Mouse (Mus musculus) bone marrow macrophage, adult 2 months (primary cell): ENCODE results near the gene Tpd52l2. TPM values are rescaled to one million over a fixed set of nuclear protein-coding genes. Genes with fewer than 3 reads are reported as not detected.

Experiments
- H3K27ac ChIP-seq: 2 replicates; pipeline ENCODE4 v1.5.1; 2012; ENCODE audit warnings: low read depth, low read length; ENCODE audit not compliant: insufficient read depth
- H3K4me1 ChIP-seq: 2 replicates; pipeline ENCODE4 v1.6.1; 2012; ENCODE audit warnings: low read length; ENCODE audit not compliant: control insufficient read depth, insufficient read depth
- H3K4me3 ChIP-seq: 2 replicates; pipeline ENCODE4 v1.5.1; 2012; ENCODE audit warnings: mild to moderate bottlenecking, low read length, moderate library complexity; ENCODE audit not compliant: insufficient read depth
- CTCF ChIP-seq: IDR thresholded peaks from 2 replicates; pipeline ENCODE4 v1.5.1; 2012; ENCODE audit warnings: low read depth, mild to moderate bottlenecking, low read length, moderate library complexity
- POLR2A ChIP-seq: IDR thresholded peaks from 2 replicates; pipeline ENCODE4 v1.6.1; 2012; ENCODE audit warnings: mild to moderate bottlenecking, low read depth, low read length, borderline replicate concordance
- polyA plus RNA-seq: library from polyadenylated mRNA; stranded (reverse); fragments of >200 nt; gene quantifications from 2 replicates; pipeline ENCODE4 v1.2.4, GENCODE M21; 2012; ENCODE audit not compliant: missing spikeins, insufficient read depth, insufficient read length

Gene Tpd52l2
- polyA plus RNA-seq, 1 experiment, result 61.9 TPM

- Histone ChIP-seq H3K27ac (no peak overlapping the region), H3K4me1 (0 out of 2 replicates have a peak, but pooled peaks cover 2% of the 10 kb centered on the region), H3K4me3 (no peak overlapping the region)
- no peak for TF ChIP-seq CTCF
- TF ChIP-seq POLR2A, result no peak
Observed at GRCm38 (mm10) chr2:181462604-181463003, 34.3 kb upstream of the Tpd52l2 start.

GRCm38 (mm10) chr2:181463008-181463738 is 33.8 kb upstream of the Tpd52l2 start:
- H3K4me1 ChIP-seq, result no peaks in the 10 kb centered on the region
- H3K27ac ChIP-seq, result no peak overlapping the region
- TF ChIP-seq CTCF (no peak), POLR2A (no peak)
- no peak overlapping the region for H3K4me3 ChIP-seq

GRCm38 (mm10) chr2:181465423-181465822 is 31.5 kb upstream of the Tpd52l2 start:
- Histone ChIP-seq H3K4me1 (no peaks in the 10 kb centered on the region), H3K27ac (no peak overlapping the region), H3K4me3 (no peak overlapping the region)
- TF ChIP-seq POLR2A (no peak), CTCF (no peak)

GRCm38 (mm10) chr2:181470285-181470684 is 26.7 kb upstream of the Tpd52l2 start:
- TF ChIP-seq CTCF (no peak), POLR2A (no peak)
- Histone ChIP-seq H3K4me3 (no peak overlapping the region), H3K27ac (no peak overlapping the region), H3K4me1 (peaks cover 9% of the 10 kb centered on the region)

GRCm38 (mm10) chr2:181471246-181471645 is 25.7 kb upstream of the Tpd52l2 start:
- peaks cover 9% of the 10 kb centered on the region for H3K4me1 ChIP-seq
- H3K4me3 ChIP-seq, result no peak overlapping the region
- TF ChIP-seq POLR2A, result no peak
- no peak for TF ChIP-seq CTCF
- H3K27ac ChIP-seq, result no peak overlapping the region

- Histone ChIP-seq H3K4me1 (peaks cover 9% of the 10 kb centered on the region), H3K4me3 (no peak overlapping the region), H3K27ac (no peak overlapping the region)
- TF ChIP-seq POLR2A (no peak), CTCF (no peak)
Observed at GRCm38 (mm10) chr2:181472256-181472827, 24.6 kb upstream of the Tpd52l2 start.

GRCm38 (mm10) chr2:181483120-181483519 is 13.8 kb upstream of the Tpd52l2 start:
- H3K4me3 ChIP-seq, result no peak overlapping the region
- peaks cover 18% of the 10 kb centered on the region for H3K4me1 ChIP-seq
- TF ChIP-seq POLR2A (no peak), CTCF (no peak)
- no peak overlapping the region for H3K27ac ChIP-seq

- H3K4me1 ChIP-seq, result peaks cover 18% of the 10 kb centered on the region
- TF ChIP-seq CTCF (no peak), POLR2A (no peak)
- no peak overlapping the region for H3K27ac ChIP-seq
- no peak overlapping the region for H3K4me3 ChIP-seq
Observed at GRCm38 (mm10) chr2:181483562-181484318, 13.2 kb upstream of the Tpd52l2 start.

- Histone ChIP-seq H3K4me1 (peaks cover 18% of the 10 kb centered on the region), H3K27ac (no peak overlapping the region), H3K4me3 (no peak overlapping the region)
- TF ChIP-seq CTCF, result no peak
- TF ChIP-seq POLR2A, result no peak
Observed at GRCm38 (mm10) chr2:181484456-181485233, 12.3 kb upstream of the Tpd52l2 start.
